Mouse (Mus musculus): ENCODE measurements around the gene Enox1. TPM values are rescaled to one million over a fixed set of nuclear protein-coding genes. Genes with fewer than 3 reads are reported as not detected.

Gene Enox1
- polyA plus RNA-seq, 1 experiment from 2014 or later: 19.6 TPM

DNA sequence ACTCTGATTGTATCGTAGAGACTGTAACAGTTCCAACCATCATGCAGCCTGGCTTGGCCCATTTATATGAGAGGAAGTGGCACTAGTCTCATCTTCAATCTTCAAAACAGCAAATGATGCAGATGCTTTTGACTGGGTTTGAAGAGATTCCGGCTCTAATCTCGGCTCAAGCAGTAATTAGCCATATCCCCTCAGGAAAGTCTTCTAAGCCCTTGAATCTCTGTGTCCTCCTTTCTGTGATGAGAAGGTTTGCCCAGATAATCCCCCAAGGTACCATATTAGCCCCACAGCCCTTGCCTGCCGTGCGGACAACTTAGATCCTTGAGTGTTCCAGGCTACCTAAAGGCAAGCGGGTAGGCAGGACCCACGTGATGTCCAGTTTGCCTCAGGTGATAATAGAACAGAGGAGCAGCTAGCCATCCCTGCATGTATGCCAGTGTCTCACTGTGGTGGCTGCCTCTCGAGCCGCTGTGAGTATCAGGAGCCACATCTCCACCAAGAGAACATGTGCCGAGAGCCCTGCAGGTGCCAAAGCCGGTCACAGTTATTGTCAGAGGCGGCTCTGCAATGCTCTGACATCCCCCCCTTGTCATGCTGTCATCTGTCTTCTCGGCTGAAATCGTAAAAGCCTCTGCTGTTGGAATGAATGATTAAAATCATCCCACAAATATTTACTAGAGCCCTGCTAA is 442.6 kb downstream of the Enox1 start:
- 65% methylated on average over 14 of the region's 14 CpGs for WGBS
- H3K36me3 ChIP-seq (ENCODE audit: control insufficient read depth, insufficient read depth, low read length): no peaks in the 10 kb centered on the region
- H3K9ac ChIP-seq (ENCODE audit: low read length): no peak overlapping the region
- no peaks in the 10 kb centered on the region for H3K27me3 ChIP-seq (ENCODE audit: control insufficient read depth, insufficient read depth, low read length)
- H3K4me3 ChIP-seq (ENCODE audit: low read depth, low read length): no peak overlapping the region
- no peaks in the 10 kb centered on the region for H3K4me1 ChIP-seq (ENCODE audit: control insufficient read depth, insufficient read depth, low read length)
- DNase-seq (ENCODE audit: low spot score): no peak
- H3K9me3 ChIP-seq (ENCODE audit: control insufficient read depth, low read length): no peaks in the 10 kb centered on the region
- no peak for ATAC-seq (ENCODE audit: insufficient read depth, low FRiP score, low TSS enrichment)
- no peak overlapping the region for H3K4me2 ChIP-seq (ENCODE audit: low read depth)
- no peak overlapping the region for H3K27ac ChIP-seq (ENCODE audit: low read depth, low read length)

GRCm38 (mm10) chr14:77600773-77601172 is 444.2 kb downstream of the Enox1 start:
- Histone ChIP-seq H3K36me3 (ENCODE audit: control insufficient read depth, insufficient read depth, low read length) (no peaks in the 10 kb centered on the region), H3K9me3 (ENCODE audit: control insufficient read depth, low read length) (no peaks in the 10 kb centered on the region), H3K4me1 (ENCODE audit: control insufficient read depth, insufficient read depth, low read length) (no peaks in the 10 kb centered on the region), H3K4me3 (ENCODE audit: low read depth, low read length) (no peak overlapping the region), H3K27me3 (ENCODE audit: control insufficient read depth, insufficient read depth, low read length) (no peaks in the 10 kb centered on the region), H3K4me2 (ENCODE audit: low read depth) (no peak overlapping the region), H3K9ac (ENCODE audit: low read length) (no peak overlapping the region), H3K27ac (ENCODE audit: low read depth, low read length) (no peak overlapping the region)
- 89% methylated on average over 1 of the region's 1 CpGs for WGBS
- no peak for DNase-seq (ENCODE audit: low spot score)
- no peak for ATAC-seq (ENCODE audit: insufficient read depth, low FRiP score, low TSS enrichment)

DNA sequence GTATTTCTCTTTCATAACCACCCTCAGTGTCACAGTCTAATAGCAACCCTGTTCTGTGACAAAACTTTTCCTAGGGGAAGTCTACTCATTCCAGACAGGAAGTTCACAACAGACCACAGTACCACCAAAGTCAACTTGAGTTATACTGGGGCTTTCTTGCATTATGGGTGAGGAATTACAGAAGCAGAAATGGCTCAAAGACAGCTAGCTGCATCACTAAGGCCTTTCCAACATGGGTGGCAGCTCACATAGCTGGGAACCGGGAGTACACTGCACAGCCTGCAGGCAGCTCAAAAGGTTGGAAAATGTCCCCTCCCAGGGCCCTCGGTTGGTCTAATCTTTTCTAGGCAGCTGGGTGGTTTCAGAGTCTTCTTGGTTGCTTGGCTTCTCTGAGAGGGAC is 444.9 kb downstream of the Enox1 start:
- no peak for DNase-seq (ENCODE audit: low spot score)
- Histone ChIP-seq H3K9me3 (ENCODE audit: control insufficient read depth, low read length) (no peaks in the 10 kb centered on the region), H3K27me3 (ENCODE audit: control insufficient read depth, insufficient read depth, low read length) (no peaks in the 10 kb centered on the region), H3K4me2 (ENCODE audit: low read depth) (no peak overlapping the region), H3K4me3 (ENCODE audit: low read depth, low read length) (no peak overlapping the region), H3K4me1 (ENCODE audit: control insufficient read depth, insufficient read depth, low read length) (no peaks in the 10 kb centered on the region), H3K9ac (ENCODE audit: low read length) (no peak overlapping the region), H3K27ac (ENCODE audit: low read depth, low read length) (no peak overlapping the region), H3K36me3 (ENCODE audit: control insufficient read depth, insufficient read depth, low read length) (no peaks in the 10 kb centered on the region)
- no peak for ATAC-seq (ENCODE audit: insufficient read depth, low FRiP score, low TSS enrichment)
- WGBS: 91% methylated on average over 2 of the region's 2 CpGs

DNA sequence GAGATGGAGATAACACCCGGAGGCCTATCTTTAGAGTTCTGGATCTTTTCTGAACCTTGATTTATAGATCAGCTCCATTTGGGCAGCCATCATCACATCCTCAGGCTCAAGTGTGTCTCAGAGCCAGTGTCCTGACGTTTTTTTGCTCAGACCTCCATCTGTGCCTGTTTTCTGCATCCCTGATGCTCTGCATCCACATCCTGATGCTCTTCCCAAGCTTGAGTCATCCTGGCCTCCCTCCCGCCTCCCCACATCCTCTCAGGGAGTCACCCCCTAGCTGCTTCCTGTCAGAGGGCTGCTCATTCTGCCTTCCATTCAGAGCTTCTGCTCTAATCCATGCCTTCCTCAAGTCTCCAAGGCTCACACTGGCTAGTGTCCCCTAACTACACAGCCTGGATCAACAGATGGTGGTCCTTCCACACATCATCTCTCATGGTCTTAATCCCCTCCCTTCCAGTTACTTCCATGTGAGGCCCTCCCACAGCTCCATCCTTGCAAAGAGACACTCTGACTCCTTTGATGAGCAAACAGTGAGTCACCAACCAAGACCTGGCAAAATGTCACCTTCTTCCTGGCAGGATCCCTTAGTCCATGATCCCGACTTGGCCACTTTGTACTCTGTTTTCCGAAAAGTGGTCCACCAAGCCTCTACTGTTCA is 451.7 kb downstream of the Enox1 start:
- H3K4me1 ChIP-seq (ENCODE audit: control insufficient read depth, insufficient read depth, low read length): no peaks in the 10 kb centered on the region
- no peak overlapping the region for H3K9ac ChIP-seq (ENCODE audit: low read length)
- H3K27me3 ChIP-seq (ENCODE audit: control insufficient read depth, insufficient read depth, low read length): no peaks in the 10 kb centered on the region
- no peak for ATAC-seq (ENCODE audit: insufficient read depth, low FRiP score, low TSS enrichment)
- no peaks in the 10 kb centered on the region for H3K9me3 ChIP-seq (ENCODE audit: control insufficient read depth, low read length)
- H3K36me3 ChIP-seq (ENCODE audit: control insufficient read depth, insufficient read depth, low read length): no peaks in the 10 kb centered on the region
- DNase-seq (ENCODE audit: low spot score): no peak
- WGBS: 84% methylated on average over 5 of the region's 5 CpGs
- no peak overlapping the region for H3K4me3 ChIP-seq (ENCODE audit: low read depth, low read length)
- H3K4me2 ChIP-seq (ENCODE audit: low read depth): no peak overlapping the region
- H3K27ac ChIP-seq (ENCODE audit: low read depth, low read length): no peak overlapping the region

GRCm38 (mm10) chr14:77615201-77615600 is 458.6 kb downstream of the Enox1 start:
- Histone ChIP-seq H3K4me2 (ENCODE audit: low read depth) (no peak overlapping the region), H3K27ac (ENCODE audit: low read depth, low read length) (no peak overlapping the region), H3K36me3 (ENCODE audit: control insufficient read depth, insufficient read depth, low read length) (no peaks in the 10 kb centered on the region), H3K4me1 (ENCODE audit: control insufficient read depth, insufficient read depth, low read length) (no peaks in the 10 kb centered on the region), H3K9me3 (ENCODE audit: control insufficient read depth, low read length) (no peaks in the 10 kb centered on the region), H3K4me3 (ENCODE audit: low read depth, low read length) (no peak overlapping the region), H3K27me3 (ENCODE audit: control insufficient read depth, insufficient read depth, low read length) (no peaks in the 10 kb centered on the region), H3K9ac (ENCODE audit: low read length) (no peak overlapping the region)
- DNase-seq (ENCODE audit: low spot score) (no peak), ATAC-seq (ENCODE audit: insufficient read depth, low FRiP score, low TSS enrichment) (no peak)
- 96% methylated on average over 16 of the region's 16 CpGs for WGBS

DNA sequence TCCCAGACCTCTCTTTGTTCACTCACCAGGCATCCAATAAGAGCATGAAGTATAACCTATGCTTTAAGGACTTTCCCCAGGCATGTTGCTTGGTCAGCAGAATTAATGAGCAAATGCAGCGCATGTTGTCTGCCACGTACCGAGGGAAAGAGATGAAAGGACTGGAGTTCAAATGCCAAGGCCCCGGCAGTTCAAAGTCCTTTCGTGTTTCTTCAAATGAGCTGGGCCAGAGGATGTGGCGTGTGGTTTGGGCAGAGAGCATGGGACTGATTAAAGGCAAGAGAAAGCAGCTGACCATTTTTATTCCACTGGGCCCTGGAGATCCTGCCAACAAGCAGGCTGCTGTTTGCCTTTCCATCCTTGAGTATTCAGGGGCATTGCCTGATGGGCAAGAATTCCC is 460.7 kb downstream of the Enox1 start:
- 49% methylated on average over 6 of the region's 6 CpGs for WGBS
- ATAC-seq (ENCODE audit: insufficient read depth, low FRiP score, low TSS enrichment) (no peak), DNase-seq (ENCODE audit: low spot score) (peak; percentile 15)
- no peak overlapping the region for H3K4me3 ChIP-seq (ENCODE audit: low read depth, low read length)
- no peak overlapping the region for H3K9ac ChIP-seq (ENCODE audit: low read length)
- no peaks in the 10 kb centered on the region for H3K36me3 ChIP-seq (ENCODE audit: control insufficient read depth, insufficient read depth, low read length)
- H3K27ac ChIP-seq (ENCODE audit: low read depth, low read length): no peak overlapping the region
- H3K4me1 ChIP-seq (ENCODE audit: control insufficient read depth, insufficient read depth, low read length): no peaks in the 10 kb centered on the region
- H3K4me2 ChIP-seq (ENCODE audit: low read depth): no peak overlapping the region
- H3K27me3 ChIP-seq (ENCODE audit: control insufficient read depth, insufficient read depth, low read length): no peaks in the 10 kb centered on the region
- no peaks in the 10 kb centered on the region for H3K9me3 ChIP-seq (ENCODE audit: control insufficient read depth, low read length)

- Histone ChIP-seq H3K4me3 (ENCODE audit: low read depth, low read length) (no peak overlapping the region), H3K4me2 (ENCODE audit: low read depth) (no peak overlapping the region), H3K27ac (ENCODE audit: low read depth, low read length) (no peak overlapping the region), H3K27me3 (ENCODE audit: control insufficient read depth, insufficient read depth, low read length) (no peaks in the 10 kb centered on the region), H3K9ac (ENCODE audit: low read length) (no peak overlapping the region), H3K4me1 (ENCODE audit: control insufficient read depth, insufficient read depth, low read length) (no peaks in the 10 kb centered on the region), H3K36me3 (ENCODE audit: control insufficient read depth, insufficient read depth, low read length) (no peaks in the 10 kb centered on the region), H3K9me3 (ENCODE audit: control insufficient read depth, low read length) (no peaks in the 10 kb centered on the region)
- ATAC-seq (ENCODE audit: insufficient read depth, low FRiP score, low TSS enrichment) (no peak), DNase-seq (ENCODE audit: low spot score) (no peak)
- WGBS: 83% methylated on average over 13 of the region's 13 CpGs
Observed at GRCm38 (mm10) chr14:77618131-77618805, 461.7 kb downstream of the Enox1 start.

GRCm38 (mm10) chr14:77621473-77622264 is 465.1 kb downstream of the Enox1 start:
- 77% methylated on average over 4 of the region's 4 CpGs for WGBS
- Histone ChIP-seq H3K36me3 (ENCODE audit: control insufficient read depth, insufficient read depth, low read length) (no peaks in the 10 kb centered on the region), H3K9ac (ENCODE audit: low read length) (no peak overlapping the region), H3K27ac (ENCODE audit: low read depth, low read length) (no peak overlapping the region), H3K9me3 (ENCODE audit: control insufficient read depth, low read length) (no peaks in the 10 kb centered on the region), H3K4me3 (ENCODE audit: low read depth, low read length) (no peak overlapping the region), H3K4me2 (ENCODE audit: low read depth) (no peak overlapping the region), H3K27me3 (ENCODE audit: control insufficient read depth, insufficient read depth, low read length) (no peaks in the 10 kb centered on the region), H3K4me1 (ENCODE audit: control insufficient read depth, insufficient read depth, low read length) (no peaks in the 10 kb centered on the region)
- ATAC-seq (ENCODE audit: insufficient read depth, low FRiP score, low TSS enrichment): no peak
- no peak for DNase-seq (ENCODE audit: low spot score)
